Mouse (Mus musculus): ENCODE data around the gene Lcn2. TPM values are rescaled to one million over a fixed set of nuclear protein-coding genes. Genes with fewer than 3 reads are reported as not detected.
A peak's percentile ranks its signal among the peaks of the same experiment; 100 is the strongest.

Lcn2 gene
- polyA plus RNA-seq, 2 experiments from 2014 or later, result not detected

DNA sequence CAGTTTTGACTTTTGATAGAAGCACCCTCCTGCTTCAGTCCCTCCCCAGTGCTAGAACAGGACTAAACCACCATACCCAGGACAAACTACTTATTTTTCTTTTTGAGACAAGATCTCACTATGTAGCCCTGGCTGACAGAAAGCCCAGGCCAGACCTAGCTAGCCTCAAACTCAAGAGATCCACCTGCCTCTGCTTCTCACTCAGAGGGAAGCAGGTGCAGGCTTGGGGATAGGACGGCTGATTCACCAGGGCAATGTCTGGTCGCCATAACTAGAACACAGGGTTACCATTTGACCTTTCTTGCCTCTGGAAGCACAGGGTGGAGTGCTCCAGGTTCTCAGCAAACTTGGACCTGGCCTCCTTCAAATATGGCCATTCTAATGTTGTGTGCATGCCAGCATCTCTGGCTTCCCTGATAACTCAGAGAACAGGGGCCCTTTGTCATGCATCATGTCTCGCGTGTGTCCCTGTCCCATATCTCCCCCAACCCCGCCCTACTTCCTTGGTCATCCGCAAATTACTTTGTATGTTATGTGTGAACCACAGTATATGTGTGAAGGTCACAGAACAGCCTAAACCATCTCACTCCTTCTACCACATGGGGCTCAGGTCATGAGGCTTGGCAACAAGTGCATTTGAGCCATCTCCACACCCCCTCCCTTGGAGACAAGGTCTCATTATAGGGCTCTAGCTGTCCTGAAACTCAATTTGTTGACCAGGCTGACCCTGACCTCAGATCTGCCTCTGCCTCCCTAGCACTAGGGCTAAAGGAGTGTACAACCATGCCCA, 24.9 kb upstream of the Lcn2 start:
- ATAC-seq, result no peak

GRCm38 (mm10) chr2:32411407-32411806, 23.4 kb upstream of the Lcn2 start:
- no peak for ATAC-seq

DNA sequence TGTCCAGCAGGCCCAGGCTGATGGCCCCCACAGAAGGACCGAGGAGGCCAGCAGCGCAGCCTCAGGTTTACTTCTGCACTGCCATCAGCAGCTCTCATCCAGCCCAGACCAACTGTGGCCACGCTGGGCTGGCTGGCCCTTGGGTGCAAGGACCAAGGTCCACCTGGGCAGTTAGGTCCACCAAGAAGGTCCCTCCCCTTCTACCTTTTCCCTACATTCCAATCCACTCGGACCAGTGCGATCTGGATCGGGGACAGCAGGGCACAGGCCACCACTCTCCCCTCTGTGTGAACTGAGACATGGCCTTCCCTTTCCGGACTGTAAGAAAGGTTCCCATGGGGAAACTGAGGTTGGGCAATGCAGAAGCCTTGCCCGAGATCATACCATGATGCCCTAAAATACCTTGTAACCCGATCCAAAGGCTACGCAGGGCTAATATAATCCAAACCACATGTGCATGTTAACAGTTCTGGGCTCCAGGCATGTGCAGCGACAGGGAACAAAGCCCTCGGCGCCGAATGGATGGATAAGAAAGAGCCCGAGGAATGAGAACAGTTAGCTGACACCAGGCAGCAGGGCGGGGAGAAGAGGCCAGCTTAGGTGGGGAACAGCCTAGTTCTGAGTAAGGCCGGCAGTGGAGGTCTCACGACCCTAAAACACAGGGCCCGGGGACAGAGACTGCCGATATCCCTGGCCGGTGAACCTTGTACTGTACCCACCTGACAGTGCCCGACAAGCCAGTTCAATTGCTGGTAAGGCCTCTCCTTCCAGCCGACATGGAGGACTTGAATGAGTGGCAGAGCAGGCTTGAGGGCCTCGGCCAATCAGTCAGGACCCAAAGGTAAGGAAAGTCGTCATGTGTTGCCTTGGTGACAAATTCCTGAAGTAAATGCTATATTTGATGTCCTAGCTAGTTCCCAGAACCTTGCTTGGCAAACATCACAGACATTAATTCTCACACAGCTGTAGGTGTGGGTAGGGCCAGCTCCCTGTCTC, 20.7 kb upstream of the Lcn2 start:
- ATAC-seq, result no peak

GRCm38 (mm10) chr2:32407144-32407824, 19.2 kb upstream of the Lcn2 start:
- no peak for ATAC-seq

DNA sequence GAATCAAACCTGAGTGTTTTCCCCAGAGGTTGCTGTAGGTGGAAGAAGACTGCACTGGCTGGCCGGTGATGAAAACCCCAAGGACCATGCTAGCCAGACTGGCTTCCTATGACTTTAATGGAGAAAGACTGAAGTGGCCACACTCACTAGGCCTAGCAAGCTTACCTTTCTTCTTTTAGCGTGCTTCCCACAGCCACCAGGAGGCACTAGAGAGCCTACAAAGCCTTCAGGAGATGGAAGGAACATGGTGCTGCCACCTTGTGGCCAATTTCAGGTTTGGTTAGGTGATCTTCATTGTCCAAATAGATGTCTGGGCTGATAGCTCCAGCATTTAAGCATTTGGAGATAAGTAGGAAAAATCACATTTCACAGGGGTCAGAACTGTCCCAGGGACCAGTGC, 16.6 kb upstream of the Lcn2 start:
- peak; percentile 93 for ATAC-seq

DNA sequence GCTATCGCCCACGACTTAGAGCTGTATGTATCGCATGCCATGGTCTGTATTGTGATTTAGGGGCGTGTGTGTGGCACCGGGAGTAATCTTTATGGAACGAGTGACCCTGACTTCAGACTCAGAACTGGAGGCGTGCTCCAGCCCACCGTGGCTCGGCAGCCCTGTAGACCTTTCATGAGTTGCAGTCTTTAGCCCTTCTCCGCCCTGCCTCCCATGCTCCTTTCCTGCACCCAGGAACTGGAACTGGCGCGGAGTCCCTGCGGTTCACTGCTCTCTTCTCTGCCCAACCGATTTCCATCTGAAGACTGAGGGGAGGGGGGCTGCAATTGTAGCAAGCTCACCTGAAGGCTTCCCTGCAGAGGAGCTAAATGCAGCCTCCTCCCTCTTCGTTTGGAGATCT, 8.6 kb upstream of the Lcn2 start:
- ATAC-seq, result no peak

DNA sequence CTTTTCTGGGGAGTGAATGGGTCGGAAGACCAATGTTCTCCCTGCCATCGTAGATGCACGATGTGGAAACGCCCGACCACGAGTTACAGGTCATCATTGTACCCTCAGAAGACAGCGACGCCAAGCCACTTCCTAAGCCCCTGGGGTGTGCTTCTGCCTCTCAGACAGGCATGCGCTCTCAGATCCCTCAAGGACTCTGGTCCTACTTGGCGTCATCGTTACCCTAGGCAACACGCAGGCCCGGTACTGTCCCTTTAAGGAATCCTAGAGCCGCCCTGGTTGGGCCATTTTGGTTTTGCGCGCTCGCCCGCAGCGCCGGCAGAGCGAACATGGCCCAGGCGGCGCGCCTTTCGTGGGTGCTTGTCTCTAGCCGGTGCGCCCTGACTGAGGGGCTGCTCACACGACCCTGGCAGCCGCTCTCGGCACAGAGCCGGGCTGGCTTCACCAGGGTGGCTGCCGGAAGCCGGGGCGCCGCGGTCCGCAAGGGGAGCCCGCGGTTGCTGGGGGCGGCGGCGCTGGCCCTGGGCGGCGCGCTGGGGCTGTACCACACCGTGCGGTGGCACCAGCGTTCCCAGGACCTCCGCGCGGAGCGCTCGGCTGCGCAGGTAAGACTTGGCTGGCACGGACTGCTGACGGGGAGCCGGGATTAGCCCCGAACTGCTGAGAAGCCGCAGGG, 8.0 kb upstream of the Lcn2 start:
- peak; percentile 93 for ATAC-seq

DNA sequence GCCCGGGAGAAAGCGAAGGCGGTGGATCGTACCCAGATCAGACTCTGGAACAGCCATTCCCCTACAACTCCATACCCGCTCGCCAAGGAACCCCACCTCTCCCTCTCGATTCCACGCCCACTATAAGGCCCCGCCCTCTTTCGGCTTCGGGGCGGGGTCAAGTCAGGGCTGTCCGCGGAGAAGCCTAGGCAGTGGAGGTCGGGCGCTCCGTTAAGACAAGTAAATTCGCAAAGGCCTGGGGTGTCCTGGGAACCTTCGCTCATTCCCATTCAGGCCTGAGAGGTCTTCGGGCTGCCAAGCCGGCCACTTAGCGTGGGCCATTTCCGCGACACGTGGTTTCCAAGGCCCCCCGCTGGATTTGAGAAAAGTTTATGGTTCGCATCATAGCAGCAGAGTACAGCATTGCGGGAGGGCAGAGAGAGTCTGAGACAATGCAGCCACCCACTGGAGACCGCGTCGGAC, 7.5 kb upstream of the Lcn2 start, which contains the start of gene Ptges2:
Gene Ptges2, plus strand, starts transcription at position 413 of the 462 bp plus-strand sequence.
- ATAC-seq, result peak; percentile 75

GRCm38 (mm10) chr2:32394973-32395372, 6.9 kb upstream of the Lcn2 start:
- ATAC-seq, result no peak

DNA sequence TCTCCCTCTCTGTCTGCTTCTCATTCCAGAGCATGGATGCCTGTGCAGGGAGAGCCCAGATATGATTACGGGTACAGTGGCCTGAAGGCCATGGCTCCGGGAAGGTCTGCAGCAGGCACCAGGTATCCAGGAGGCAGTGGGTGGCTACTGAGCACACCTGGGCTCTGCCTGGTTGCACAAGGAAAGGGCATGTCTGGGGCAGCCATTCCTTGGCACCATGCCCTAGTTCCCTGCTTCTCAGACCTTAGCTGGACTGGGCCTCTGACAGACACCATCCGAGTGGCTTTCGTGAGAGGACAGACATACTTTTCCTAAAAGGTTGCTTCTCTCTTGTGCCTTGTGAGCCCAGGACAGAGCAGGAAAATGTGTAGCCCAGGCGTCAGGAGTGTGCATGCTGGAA, 4.0 kb upstream of the Lcn2 start:
- no peak for ATAC-seq

GRCm38 (mm10) chr2:32390871-32391270, 2.8 kb upstream of the Lcn2 start:
- ATAC-seq, result no peak

- no peak for ATAC-seq
Measured at GRCm38 (mm10) chr2:32389157-32389556, 1.1 kb upstream of the Lcn2 start.

GRCm38 (mm10) chr2:32382689-32383088, 5.4 kb downstream of the Lcn2 start:
- ATAC-seq, result no peak

GRCm38 (mm10) chr2:32381775-32382223, 6.3 kb downstream of the Lcn2 start, which contains the start of gene 1110008P14Rik:
Gene 1110008P14Rik (minus strand): TSS chr2:32381938.
- ATAC-seq, result peak; percentile 92

GRCm38 (mm10) chr2:32381141-32381774, 6.8 kb downstream of the Lcn2 start:
- peak; percentile 7 for ATAC-seq

DNA sequence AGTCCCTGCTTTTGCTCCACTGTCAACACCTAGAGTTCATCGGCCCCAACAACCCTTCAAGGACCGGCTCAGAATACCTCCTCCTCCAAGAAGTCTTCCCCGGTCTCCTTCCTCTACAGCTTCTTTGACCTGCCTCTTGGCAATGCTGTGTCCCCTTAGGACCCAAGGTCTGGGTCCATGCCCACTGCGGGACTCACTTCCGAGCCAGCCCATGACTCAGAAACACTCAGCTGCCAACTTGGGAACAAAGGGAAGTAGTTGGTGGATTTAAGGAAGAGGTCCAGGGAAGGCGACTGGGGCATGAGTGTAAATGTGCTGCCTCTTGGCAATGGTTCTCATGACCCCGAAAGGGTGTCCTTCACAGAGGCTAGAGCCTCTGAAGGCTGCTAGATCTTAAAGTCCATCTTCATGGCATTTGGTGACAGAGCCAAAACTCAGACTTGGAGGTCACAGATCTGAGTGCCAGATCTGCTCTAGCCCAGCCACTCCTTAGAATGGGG, 8.0 kb downstream of the Lcn2 start:
- no peak for ATAC-seq

DNA sequence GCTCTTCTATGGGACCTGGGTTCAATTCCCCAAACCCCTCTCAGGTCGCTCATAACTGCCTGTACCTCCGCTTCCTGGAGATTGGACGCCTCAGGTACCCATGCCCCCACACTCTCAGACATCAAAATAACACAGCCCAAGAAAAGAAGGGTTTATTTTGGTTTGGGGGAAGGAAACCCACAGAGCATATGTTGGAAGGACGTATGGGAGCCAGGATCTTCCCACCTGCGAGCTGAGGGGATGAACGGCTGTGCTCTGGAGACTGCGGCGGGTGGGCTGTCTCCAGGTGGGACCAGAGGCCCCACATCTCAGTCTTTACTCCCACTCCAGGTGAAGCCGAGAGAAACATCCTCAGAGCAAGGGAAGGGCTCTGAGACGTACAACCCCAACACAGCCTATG, 11.1 kb downstream of the Lcn2 start:
- ATAC-seq, result no peak

DNA sequence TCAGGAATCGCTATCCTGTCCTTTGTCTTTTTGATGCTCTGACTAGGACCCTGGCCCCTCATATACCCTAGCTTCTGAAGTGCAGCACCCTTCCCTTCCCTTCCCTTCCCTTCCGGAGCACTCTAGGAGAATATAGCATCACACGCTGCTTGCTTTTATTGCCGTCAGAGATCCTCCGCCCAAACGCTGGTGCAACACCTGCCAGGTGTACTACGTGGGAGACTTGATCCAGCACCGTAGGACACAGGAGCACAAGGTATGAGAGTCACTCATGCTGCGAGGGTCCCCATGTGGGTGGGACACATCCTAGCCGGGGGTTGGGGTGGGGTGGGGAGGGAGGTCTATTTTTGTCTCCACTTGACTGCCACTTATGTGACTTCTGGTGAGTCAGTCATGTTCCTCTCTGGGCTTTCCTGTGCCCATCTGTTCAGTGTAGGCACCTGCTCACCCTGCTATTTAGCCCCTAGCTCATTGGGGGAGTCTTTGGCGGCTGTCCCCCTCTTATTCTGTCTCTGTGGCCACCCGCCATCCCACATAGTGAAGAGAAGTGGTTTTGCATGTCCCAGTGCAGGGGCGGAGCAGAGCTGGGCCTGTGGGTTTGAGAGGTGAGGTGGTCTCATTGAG, 12.6 kb downstream of the Lcn2 start:
- ATAC-seq, result no peak

GRCm38 (mm10) chr2:32374191-32374590, 13.9 kb downstream of the Lcn2 start:
- ATAC-seq, result no peak

DNA sequence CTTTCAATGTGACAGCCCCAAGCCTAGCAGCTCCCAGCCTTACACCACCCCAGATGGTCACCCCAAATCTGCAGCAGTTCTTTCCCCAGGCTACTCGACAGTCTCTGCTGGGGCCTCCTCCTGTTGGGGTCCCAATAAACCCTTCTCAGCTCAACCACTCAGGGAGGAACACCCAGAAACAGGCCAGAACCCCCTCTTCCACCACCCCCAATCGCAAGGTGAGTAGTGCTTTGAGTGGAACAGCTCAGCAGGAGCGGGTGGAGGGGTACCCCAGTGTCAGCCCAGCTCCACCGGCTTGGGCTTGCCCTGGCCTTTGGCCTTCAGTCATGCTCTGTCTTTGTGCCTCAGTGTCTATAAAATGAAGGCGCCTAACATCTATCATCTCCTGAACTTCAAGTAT, 20.7 kb downstream of the Lcn2 start:
- no peak for ATAC-seq

DNA sequence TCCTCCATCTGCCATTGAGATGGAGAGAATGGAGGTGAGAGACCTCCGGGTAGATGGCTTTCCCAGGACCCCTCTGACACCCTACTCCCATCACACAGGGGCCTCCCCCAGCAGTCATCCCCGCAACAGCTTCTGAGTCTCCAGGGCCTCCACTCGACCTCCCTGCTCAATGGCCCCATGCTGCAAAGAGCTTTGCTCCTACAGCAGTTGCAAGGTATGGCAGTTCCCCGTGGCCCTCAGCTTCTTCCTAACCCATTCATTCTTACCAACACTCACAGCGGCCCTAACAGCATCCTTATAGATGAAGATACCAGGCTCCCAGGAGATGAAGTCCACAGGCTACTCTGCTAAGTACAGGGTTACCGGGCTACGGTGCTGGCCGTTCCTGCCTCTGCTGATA, 23.9 kb downstream of the Lcn2 start:
- ATAC-seq, result no peak
